Mouse (Mus musculus) fat pad, adult 2 months (tissue): ENCODE results near the gene Actg1.

ENCODE experiments used
- DNase-seq: peaks from one replicate; pipeline ENCODE4 v3.0.0-alpha.2; 2011; ENCODE audit warnings: low read depth, low spot score; ENCODE audit errors: extremely low read depth

Actg1 gene

DNA sequence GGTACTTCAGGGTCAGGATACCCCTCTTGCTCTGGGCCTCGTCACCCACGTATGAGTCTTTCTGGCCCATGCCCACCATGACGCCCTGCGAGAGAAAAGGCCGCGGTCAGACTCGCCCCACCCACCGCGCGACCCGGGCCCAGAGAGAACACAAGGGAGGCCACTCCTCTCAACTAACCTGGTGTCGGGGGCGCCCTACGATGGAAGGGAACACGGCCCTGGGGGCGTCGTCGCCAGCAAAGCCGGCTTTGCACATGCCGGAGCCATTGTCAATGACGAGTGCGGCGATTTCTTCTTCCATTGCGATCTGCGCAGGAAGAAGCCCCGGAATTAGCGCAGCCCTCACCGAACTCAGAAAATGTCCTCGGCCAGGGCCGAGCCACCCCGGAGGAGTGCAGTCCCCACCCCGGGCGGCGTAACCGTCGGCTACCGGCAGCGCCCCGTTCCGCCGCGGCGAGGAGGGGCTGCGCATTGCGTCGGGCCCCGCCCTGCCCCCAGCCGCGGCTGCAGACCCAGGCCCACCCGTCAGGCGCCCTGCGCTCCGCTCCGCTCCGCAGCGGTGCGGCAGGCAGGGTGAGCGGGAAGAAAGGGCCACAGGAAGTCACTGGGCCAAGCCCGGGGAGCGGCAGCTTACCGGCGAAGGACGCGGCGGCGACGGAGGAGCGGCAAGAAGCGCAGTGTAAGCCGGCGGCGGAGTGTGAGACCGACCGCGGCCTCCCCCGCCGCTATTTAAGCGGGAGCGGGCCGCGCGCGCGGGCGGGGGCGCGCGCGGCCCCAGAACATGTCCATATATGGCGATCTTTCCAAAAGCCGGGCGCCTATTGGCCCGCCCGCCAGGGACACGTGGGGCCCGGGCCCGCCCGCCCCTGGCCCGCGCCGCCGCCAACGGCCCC lies at the start of gene Actg1:
Gene Actg1 (minus strand): TSS at position 752 of the 893 bp plus-strand sequence.
- no peak for DNase-seq

- no peak for DNase-seq
Measured at GRCm38 (mm10) chr11:120397602-120398001, 49.3 kb upstream of the Actg1 start.

- peak; percentile 88 for DNase-seq
Measured at GRCm38 (mm10) chr11:120395661-120396060, 47.3 kb upstream of the Actg1 start.

- no peak for DNase-seq
Measured at GRCm38 (mm10) chr11:120388580-120388979, 40.2 kb upstream of the Actg1 start.

GRCm38 (mm10) chr11:120387157-120387556 lies 38.8 kb upstream of the Actg1 start:
- DNase-seq = no peak

DNA sequence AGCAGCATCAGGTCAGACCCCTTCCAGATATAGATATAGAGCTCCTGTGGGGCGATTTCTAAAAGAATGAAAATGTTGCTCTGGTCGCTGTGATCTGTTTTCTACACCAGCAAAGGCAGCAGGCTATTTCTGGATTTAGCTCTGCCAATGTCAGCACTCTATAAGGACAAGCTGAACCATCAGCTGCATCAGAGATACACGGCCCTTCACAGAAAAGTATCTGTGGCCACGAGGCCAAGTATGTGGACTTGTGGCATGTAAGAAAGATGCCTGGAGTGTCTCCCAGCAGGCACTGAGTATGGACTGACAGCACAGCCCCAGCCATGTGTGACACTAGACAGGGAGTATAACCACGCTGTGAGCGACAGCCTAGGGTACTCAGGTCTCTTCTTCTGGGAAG lies 38.3 kb upstream of the Actg1 start:
- DNase-seq = no peak

DNA sequence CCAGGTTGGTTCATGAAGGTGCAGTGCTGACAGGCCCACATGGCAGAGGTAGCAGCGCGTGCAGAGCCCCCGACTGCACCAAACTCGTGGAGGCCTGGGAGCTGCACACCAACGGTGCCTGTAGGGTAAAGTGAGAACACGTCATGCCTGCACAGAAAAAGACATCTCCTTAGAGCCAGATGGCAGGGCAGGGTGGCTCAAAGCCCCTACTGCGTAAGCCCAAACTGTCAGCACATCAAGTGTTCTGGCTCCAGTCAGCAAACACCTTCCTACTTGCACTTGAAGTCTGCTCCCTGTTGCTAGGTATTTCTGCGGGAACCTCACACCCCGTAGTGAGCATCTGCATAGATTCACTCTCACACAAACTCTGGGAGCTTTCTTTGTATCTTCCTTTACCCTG lies 34.2 kb upstream of the Actg1 start:
- no peak for DNase-seq

DNA sequence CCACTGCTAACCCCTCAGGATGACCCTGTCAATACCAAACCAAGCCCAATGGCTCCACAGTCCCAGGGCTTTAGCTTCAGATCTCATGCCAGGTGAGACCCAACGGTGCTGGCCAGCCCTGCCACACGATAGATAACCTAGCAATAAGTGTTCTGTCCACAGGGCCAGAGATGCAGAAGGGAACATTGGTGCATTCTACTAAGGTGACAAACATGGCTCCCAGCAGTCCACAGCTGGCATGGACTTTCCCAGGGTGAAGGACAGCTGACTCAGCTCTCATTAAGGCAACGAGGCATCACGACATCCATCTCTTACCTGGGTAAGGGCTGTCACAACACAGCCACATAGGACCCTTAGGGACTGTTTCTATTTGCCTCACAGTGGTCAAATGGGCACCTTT lies 32.8 kb upstream of the Actg1 start:
- DNase-seq = no peak

DNA sequence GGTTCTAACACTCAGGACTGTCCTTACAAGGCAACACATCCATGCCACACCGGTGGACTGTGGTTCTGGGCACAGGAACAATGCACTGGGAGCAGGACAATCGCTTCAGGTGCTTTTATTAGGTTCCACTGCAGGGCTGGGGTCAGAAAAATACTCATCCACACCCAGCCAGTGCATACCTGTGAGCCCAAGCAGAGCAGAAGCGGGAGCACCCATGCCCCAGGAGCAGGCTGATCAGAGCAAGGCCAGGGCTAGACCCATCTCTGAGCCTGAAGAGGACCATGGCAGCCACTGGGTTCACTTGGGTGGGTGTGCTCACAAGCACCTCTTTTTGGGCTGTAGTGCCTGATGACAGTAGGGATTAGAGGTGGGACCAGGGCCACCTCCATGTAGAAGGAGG lies 31.9 kb upstream of the Actg1 start:
- no peak for DNase-seq

- peak; percentile 66 for DNase-seq
Measured at GRCm38 (mm10) chr11:120378611-120379540, 30.5 kb upstream of the Actg1 start, which contains the start of gene Faap100. Gene Faap100 (minus strand): TSS chr11:120378764.

DNA sequence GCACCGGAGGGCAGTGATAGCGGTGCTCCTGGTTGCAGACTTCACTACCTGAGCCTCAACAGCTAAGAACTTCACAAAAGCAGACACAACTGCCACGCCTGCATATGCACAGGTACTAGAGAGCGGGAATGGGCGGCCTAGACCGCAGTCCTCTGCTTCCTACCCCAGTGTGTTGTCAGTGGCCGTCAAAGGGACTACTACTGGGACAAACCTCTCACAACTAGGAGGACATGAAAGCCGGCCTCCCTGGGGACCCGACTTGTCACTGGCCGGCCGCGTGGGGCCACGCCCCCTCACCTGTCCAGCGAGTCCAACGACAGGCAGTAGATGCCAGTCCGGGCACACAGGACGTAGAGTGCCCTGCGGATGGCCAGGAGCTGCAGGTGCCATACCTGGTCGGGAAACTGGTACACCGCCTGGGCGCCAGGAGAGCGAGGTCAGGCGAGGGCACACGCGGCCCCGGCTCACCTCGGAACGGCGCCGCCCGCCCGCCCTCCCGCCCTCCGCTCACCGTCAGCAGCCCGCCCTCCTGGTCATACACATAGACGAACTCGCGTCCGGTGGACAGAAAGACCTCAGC lies 29.8 kb upstream of the Actg1 start:
- no peak for DNase-seq

GRCm38 (mm10) chr11:120377337-120377736 lies 29.0 kb upstream of the Actg1 start:
- no peak for DNase-seq

- no peak for DNase-seq
Measured at GRCm38 (mm10) chr11:120376302-120377160, 28.2 kb upstream of the Actg1 start.

GRCm38 (mm10) chr11:120375324-120375723 lies 27.0 kb upstream of the Actg1 start:
- DNase-seq = no peak

DNA sequence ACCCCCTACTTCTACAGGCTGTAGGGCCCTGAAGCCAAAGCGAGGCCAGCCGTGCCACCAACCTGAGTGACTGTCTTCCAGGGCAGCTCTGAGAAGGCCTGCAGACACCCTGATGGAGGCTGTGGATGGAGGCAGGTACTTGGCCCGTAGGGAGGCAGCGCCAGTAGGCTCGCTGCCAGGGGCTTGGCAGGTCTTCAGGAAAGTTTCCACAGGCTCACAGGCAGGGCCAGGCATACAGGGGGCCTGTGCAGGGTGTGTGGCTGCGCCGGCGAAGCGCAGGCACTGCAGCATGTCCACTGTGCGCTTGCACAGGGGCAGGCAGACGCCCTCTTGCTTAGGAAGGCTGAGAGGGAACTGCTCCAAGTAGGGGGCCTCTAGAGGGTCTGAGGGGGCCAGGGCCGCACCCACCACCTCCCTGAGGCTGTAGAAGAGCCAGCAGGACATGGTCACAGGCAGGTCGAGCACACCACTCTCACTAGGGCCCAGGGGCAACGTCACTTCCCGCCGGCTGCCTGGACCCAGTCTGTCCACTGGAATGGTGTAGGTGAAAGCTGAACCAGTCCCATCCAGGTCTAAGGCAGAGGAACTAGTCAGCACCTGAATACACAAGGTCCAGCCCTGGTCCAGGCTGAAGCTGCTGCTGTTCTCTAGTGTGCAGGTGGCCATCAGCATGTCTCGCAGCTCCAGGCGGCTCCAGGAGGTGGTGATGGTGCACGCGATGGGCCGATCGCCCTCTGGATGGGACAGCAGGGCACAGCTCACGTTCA lies 25.7 kb upstream of the Actg1 start:
- DNase-seq = no peak

GRCm38 (mm10) chr11:120373025-120373424 lies 24.7 kb upstream of the Actg1 start:
- no peak for DNase-seq

- no peak for DNase-seq
Measured at GRCm38 (mm10) chr11:120369656-120370055, 21.3 kb upstream of the Actg1 start.

DNA sequence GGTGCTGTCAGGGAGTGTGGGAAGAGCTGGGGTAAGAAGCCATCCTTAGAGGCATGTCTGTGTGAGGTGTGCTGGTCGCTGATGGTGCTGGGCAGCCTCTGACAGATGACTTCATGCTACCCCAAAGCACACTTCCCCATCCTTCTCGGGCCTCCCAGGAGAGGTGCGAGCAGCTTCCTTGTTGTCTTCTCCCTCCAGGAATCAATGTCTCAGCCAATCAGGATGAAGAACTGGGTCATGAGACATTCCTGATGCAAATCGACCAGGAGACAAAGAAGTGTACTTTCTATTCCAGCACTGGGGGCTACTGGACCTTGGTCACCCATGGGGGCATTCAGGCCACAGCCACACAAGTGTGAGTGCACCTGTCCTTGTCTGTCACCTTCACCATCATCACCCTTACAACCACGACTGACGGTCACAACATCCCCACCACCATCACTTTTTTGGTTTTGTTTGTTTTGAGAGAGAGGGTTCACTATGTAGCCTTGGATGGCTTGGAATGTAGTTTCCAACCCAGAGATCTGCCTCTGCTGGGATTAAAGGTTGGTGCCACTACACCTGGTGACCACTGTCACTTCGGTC lies 18.2 kb upstream of the Actg1 start:
- DNase-seq = no peak

DNA sequence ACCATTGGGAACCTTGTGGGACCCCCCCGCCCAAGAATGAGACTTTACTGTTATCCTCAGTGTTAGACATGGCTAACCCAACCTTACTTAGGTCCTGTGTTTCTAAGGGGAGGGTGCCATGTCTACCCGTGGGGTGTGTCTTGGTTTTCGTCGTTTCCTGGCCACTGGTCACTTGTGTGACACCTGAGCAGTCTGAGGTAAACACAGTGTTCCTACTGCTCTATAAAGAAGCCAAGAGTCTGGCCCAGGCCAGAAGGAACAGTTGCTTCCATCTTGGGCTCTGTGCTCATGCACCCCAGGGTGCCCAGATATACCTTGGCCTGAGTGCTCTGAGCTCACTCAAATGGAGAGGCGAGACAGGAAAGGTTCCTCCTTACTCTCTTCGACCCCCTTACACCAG lies 14.5 kb upstream of the Actg1 start:
- no peak for DNase-seq
